ENCODE assay signal across 8 mouse cellular contexts in genomic region chr4:150784491-150785451, GRCm38 (mm10).
DNase-seq lines count a peak whose midpoint lies in the region; ATAC-seq and TF ChIP-seq lines count a peak whose summit lies in the region.

No protein-coding gene starts in this region.

- ATAC-seq in midbrain, postnatal 0 days (ENCODE audit: low FRiP score), result no peak
- ATAC-seq in midbrain, embryonic 15.5 days (replicated peaks), result no peak
- ATAC-seq in kidney, postnatal 0 days (replicated peaks; ENCODE audit: low FRiP score, low read depth), result 0 out of 2 replicates have a peak, but pooled peaks have one; percentile 18

- H3K4me2 ChIP-seq in midbrain, postnatal 0 days (ENCODE audit: low read depth, low read length, poor library complexity, severe bottlenecking), result no peak overlapping the region
- H3K4me2 ChIP-seq in midbrain, embryonic 15.5 days, result no peak overlapping the region
- H3K4me2 ChIP-seq in kidney, postnatal 0 days (ENCODE audit: low read length), result no peak overlapping the region

- no peaks in the 10 kb centered on the region for H3K4me1 ChIP-seq in midbrain, postnatal 0 days (ENCODE audit: insufficient read depth, low read length)
- no peaks in the 10 kb centered on the region for H3K4me1 ChIP-seq in midbrain, embryonic 15.5 days
- 0 out of 2 replicates have a peak, but pooled peaks cover 7% of the 10 kb centered on the region for H3K4me1 ChIP-seq in kidney, postnatal 0 days (replicated peaks; ENCODE audit: insufficient read depth, low read length)

- peak; percentile 35 for DNase-seq in midbrain, postnatal 0 days (ENCODE audit: low spot score)
- peak; percentile 79 for DNase-seq in heart, adult 8-10 months (ENCODE audit: low spot score)
- peak; percentile 76 for DNase-seq in kidney, postnatal 0 days (ENCODE audit: low spot score)
- peak; percentile 70 for DNase-seq in lung, postnatal 14 days
- DNase-seq in right cerebral cortex, postnatal 10 days (ENCODE audit: low spot score in 2 of 2), result no peak
- no peak for DNase-seq in cerebellum, postnatal 4 days (ENCODE audit: low spot score in 2 of 2)
- DNase-seq in left cerebral cortex, postnatal 4 days, result no peak

- WGBS in midbrain, postnatal 0 days, result 73% methylated on average over 14 of the region's 14 CpGs
- WGBS in midbrain, embryonic 15.5 days, result 72% methylated on average over 14 of the region's 14 CpGs
- WGBS in kidney, postnatal 0 days, result 31% methylated on average over 14 of the region's 14 CpGs

- intact Hi-C loops in left cerebral cortex, postnatal 4 days (cut with DNase I), result no loop called here

- H3K9ac ChIP-seq in midbrain, postnatal 0 days (replicated peaks; ENCODE audit: low read length, poor library complexity, severe bottlenecking), result no peak overlapping the region
- no peak overlapping the region for H3K9ac ChIP-seq in midbrain, embryonic 15.5 days
- no peak overlapping the region for H3K9ac ChIP-seq in kidney, postnatal 0 days (ENCODE audit: low read depth, low read length)

- H3K4me3 ChIP-seq in midbrain, postnatal 0 days (ENCODE audit: low read depth, low read length), result no peak overlapping the region
- no peak overlapping the region for H3K4me3 ChIP-seq in midbrain, embryonic 15.5 days
- H3K4me3 ChIP-seq in kidney, postnatal 0 days (replicated peaks; ENCODE audit: low read depth, low read length), result no peak overlapping the region

- H3K9me3 ChIP-seq in midbrain, postnatal 0 days (ENCODE audit: low read length), result no peaks in the 10 kb centered on the region
- H3K9me3 ChIP-seq in midbrain, embryonic 15.5 days, result no peaks in the 10 kb centered on the region
- H3K9me3 ChIP-seq in kidney, postnatal 0 days (replicated peaks; ENCODE audit: low read length), result no peaks in the 10 kb centered on the region

- no peak overlapping the region for H3K27ac ChIP-seq in midbrain, postnatal 0 days (ENCODE audit: low read depth, low read length)
- no peak overlapping the region for H3K27ac ChIP-seq in midbrain, embryonic 15.5 days
- H3K27ac ChIP-seq in kidney, postnatal 0 days, result peak overlapping the region; percentile 84

- H3K27me3 ChIP-seq in midbrain, postnatal 0 days (ENCODE audit: insufficient read depth, low read length), result no peaks in the 10 kb centered on the region
- H3K27me3 ChIP-seq in midbrain, embryonic 15.5 days (replicated peaks), result no peaks in the 10 kb centered on the region
- H3K27me3 ChIP-seq in kidney, postnatal 0 days (ENCODE audit: insufficient read depth, low read length), result no peaks in the 10 kb centered on the region

- no peaks in the 10 kb centered on the region for H3K36me3 ChIP-seq in midbrain, postnatal 0 days (ENCODE audit: insufficient read depth, low read length)
- H3K36me3 ChIP-seq in midbrain, embryonic 15.5 days (replicated peaks), result no peaks in the 10 kb centered on the region
- no peaks in the 10 kb centered on the region for H3K36me3 ChIP-seq in kidney, postnatal 0 days (ENCODE audit: insufficient read depth, low read length)

- TF ChIP-seq CTCF in midbrain, postnatal 0 days (IDR thresholded peaks at IDR 0.05), result no peak
- TF ChIP-seq CTCF in kidney, postnatal 0 days (IDR thresholded peaks at IDR 0.05; ENCODE audit: low read depth), result no peak

Comparison
In these comparisons a context has a peak if more than half of its experiments do, and no peak if none do; other contexts are left out.
1. DNase-seq: peak in midbrain, postnatal 0 days (single experiment), heart, adult 8-10 months (single experiment), kidney, postnatal 0 days (single experiment) and lung, postnatal 14 days (single experiment); none in right cerebral cortex, postnatal 10 days (0 of 2), cerebellum, postnatal 4 days (0 of 2) and left cerebral cortex, postnatal 4 days (single experiment).